Mouse (Mus musculus) cerebellum, adult 9-10 months (tissue): ENCODE results near the gene Tmcc2.

Experiments
- DNase-seq: peaks from one replicate; pipeline ENCODE4 v3.0.0; 2022

Gene Tmcc2

GRCm38 (mm10) chr1:132390691-132391579 lies at the start of gene Tmcc2:
Gene Tmcc2 (minus strand): TSS chr1:132391281.
- peak; percentile 72 for DNase-seq

- DNase-seq, result no peak
These were observed 46.3 kb upstream of the Tmcc2 start for GRCm38 (mm10) chr1:132437389-132437788.

- no peak for DNase-seq
These were observed 45.9 kb upstream of the Tmcc2 start for GRCm38 (mm10) chr1:132436960-132437359.

- no peak for DNase-seq
These were observed 45.4 kb upstream of the Tmcc2 start for GRCm38 (mm10) chr1:132436320-132436958.

- DNase-seq, result no peak
These were observed 43.0 kb upstream of the Tmcc2 start for GRCm38 (mm10) chr1:132434032-132434431.

GRCm38 (mm10) chr1:132433349-132433748 lies 42.3 kb upstream of the Tmcc2 start:
- no peak for DNase-seq

- DNase-seq, result peak; percentile 60
These were observed 40.6 kb upstream of the Tmcc2 start for GRCm38 (mm10) chr1:132431716-132432115.

- DNase-seq, result no peak
These were observed 39.7 kb upstream of the Tmcc2 start for GRCm38 (mm10) chr1:132430818-132431217.

- no peak for DNase-seq
These were observed 34.5 kb upstream of the Tmcc2 start for GRCm38 (mm10) chr1:132425600-132425999.

- no peak for DNase-seq
These were observed 32.0 kb upstream of the Tmcc2 start for GRCm38 (mm10) chr1:132422912-132423696.

GRCm38 (mm10) chr1:132420662-132421061 lies 29.6 kb upstream of the Tmcc2 start:
- DNase-seq, result no peak

GRCm38 (mm10) chr1:132420206-132420605 lies 29.1 kb upstream of the Tmcc2 start:
- DNase-seq, result no peak

- DNase-seq, result peak; percentile 88
These were observed 26.5 kb upstream of the Tmcc2 start, which contains the start of gene Dstyk for GRCm38 (mm10) chr1:132417319-132418251. Gene Dstyk (plus strand): TSS chr1:132417555.

- no peak for DNase-seq
These were observed 25.8 kb upstream of the Tmcc2 start for GRCm38 (mm10) chr1:132416943-132417290.

GRCm38 (mm10) chr1:132416244-132416942 lies 25.3 kb upstream of the Tmcc2 start:
- peak; percentile 49 for DNase-seq

- DNase-seq, result no peak
These were observed 19.6 kb upstream of the Tmcc2 start for GRCm38 (mm10) chr1:132410657-132411056.

- DNase-seq, result no peak
These were observed 10.8 kb upstream of the Tmcc2 start for GRCm38 (mm10) chr1:132401843-132402242.

GRCm38 (mm10) chr1:132400538-132400937 lies 9.5 kb upstream of the Tmcc2 start:
- no peak for DNase-seq

- DNase-seq, result no peak
These were observed 5.6 kb upstream of the Tmcc2 start for GRCm38 (mm10) chr1:132396705-132397104.

GRCm38 (mm10) chr1:132392872-132393271 lies 1.8 kb upstream of the Tmcc2 start:
- peak; percentile 36 for DNase-seq

GRCm38 (mm10) chr1:132391580-132392022 lies 520 bp upstream of the Tmcc2 start:
- DNase-seq, result peak; percentile 86
